Mouse (Mus musculus) ES-E14 (cell line): ENCODE measurements around the gene Efnb1. TPM values are rescaled to one million over a fixed set of nuclear protein-coding genes. Genes with fewer than 3 reads are reported as not detected.
A peak's percentile ranks its signal among the peaks of the same experiment; 100 is the strongest.

Experiments used
- DNase-seq: peaks from one replicate; pipeline ENCODE4 v3.0.0-alpha.2; 2013; ENCODE audit warnings: low read depth, low spot score
- H3K27ac ChIP-seq: 2 replicates; pipeline ENCODE4 v1.5.1; 2012; ENCODE audit warnings: low read depth, mild to moderate bottlenecking, low read length, moderate library complexity, mixed read lengths; ENCODE audit not compliant: poor library complexity, insufficient read depth, severe bottlenecking
- H3K36me3 ChIP-seq: 2 replicates; pipeline ENCODE4 v1.6.1; 2012; ENCODE audit warnings: mild to moderate bottlenecking, low read length, moderate library complexity, mixed read lengths; ENCODE audit not compliant: control insufficient read depth, poor library complexity, insufficient read depth, severe bottlenecking
- H3K4me1 ChIP-seq, 2 experiments: fragments of 150-350 bp in 1 of 2; sonication (generic) in 1 of 2; 2 replicates each; pipeline ENCODE4 v1.6.1; 2012; ENCODE audit warnings: low read length in 2 of 2, mild to moderate bottlenecking in 1 of 2, mixed read lengths in 1 of 2; ENCODE audit not compliant: control insufficient read depth in 2 of 2, insufficient read depth in 2 of 2, poor library complexity in 1 of 2
- H3K4me3 ChIP-seq, 2 experiments: fragments of 150-350 bp in 1 of 2; sonication (generic) in 1 of 2; 2 replicates each; pipeline ENCODE4 v1.5.1; 2012; ENCODE audit warnings: low read length in 2 of 2, low read depth in 1 of 2, mild to moderate bottlenecking in 1 of 2, mixed read lengths in 1 of 2; ENCODE audit not compliant: insufficient read depth in 1 of 2, poor library complexity in 1 of 2, severe bottlenecking in 1 of 2
- H3K9ac ChIP-seq: 2 replicates; pipeline ENCODE4 v1.6.1; 2012; ENCODE audit warnings: low read depth, mild to moderate bottlenecking, low read length, mixed read lengths; ENCODE audit not compliant: poor library complexity, insufficient read depth, severe bottlenecking
- H3K9me3 ChIP-seq: fragments of 150-350 bp; sonication (generic); 2 replicates; pipeline ENCODE4 v1.6.1; 2012; ENCODE audit warnings: low read depth, mild to moderate bottlenecking, low read length; ENCODE audit not compliant: control insufficient read depth, insufficient read depth
- CHD2 ChIP-seq: IDR thresholded peaks from 2 replicates; pipeline ENCODE4 v1.6.1; 2014; ENCODE audit warnings: mild to moderate bottlenecking, low read depth, low read length, inconsistent platforms
- HCFC1 ChIP-seq: IDR thresholded peaks from 2 replicates; pipeline ENCODE4 v1.6.1; 2012; ENCODE audit warnings: low read length, inconsistent platforms, borderline replicate concordance; ENCODE audit not compliant: insufficient read depth
- MAFK ChIP-seq: IDR thresholded peaks from 2 replicates; pipeline ENCODE4 v1.6.1; 2014; ENCODE audit warnings: mild to moderate bottlenecking, low read depth, low read length, inconsistent platforms; ENCODE audit not compliant: insufficient read depth
- ZC3H11A ChIP-seq: IDR thresholded peaks from 2 replicates; pipeline ENCODE4 v1.6.1; 2012; ENCODE audit warnings: low read depth, mild to moderate bottlenecking, inconsistent platforms, low read length, borderline replicate concordance
- ZNF384 ChIP-seq: IDR thresholded peaks from 2 replicates; pipeline ENCODE4 v1.6.1; 2012; ENCODE audit warnings: low read depth, low read length, inconsistent platforms
- in situ Hi-C, 2 experiments: fragments of 600-800 bp; cut with MboI; formaldehyde crosslinking; loops; one replicate each; pipeline ENCODE4 v1.15.1; 2025; ENCODE audit warnings: low sequenced_read_pairs in 2 of 2, inconsistent platforms in 1 of 2; ENCODE audit not compliant: unreplicated experiment in 2 of 2
- total RNA-seq: library from RNA; depleted of rRNA; stranded (reverse); fragments of 300-350 nt; gene quantifications from 2 replicates; pipeline ENCODE4 v1.2.3, GENCODE M21; 2012

Gene Efnb1
- total RNA-seq, 1 experiment = 16.1 TPM

GRCm38 (mm10) chrX:99151434-99151833, 15.5 kb downstream of the Efnb1 start:
- H3K4me1 ChIP-seq = peaks cover 0 to 11% of the 10 kb centered on the region in 2 experiments; a peak in 2 of 4 replicates
- TF ChIP-seq ZNF384 = no peak
- TF ChIP-seq CHD2 = no peak
- TF ChIP-seq HCFC1 = no peak
- TF ChIP-seq MAFK = no peak
- TF ChIP-seq ZC3H11A = no peak

GRCm38 (mm10) chrX:99152141-99152540, 16.2 kb downstream of the Efnb1 start:
- TF ChIP-seq HCFC1 (no peak), MAFK (no peak), CHD2 (no peak), ZC3H11A (no peak), ZNF384 (no peak)
- peaks cover 0 to 11% of the 10 kb centered on the region in 2 experiments; a peak in 2 of 4 replicates for H3K4me1 ChIP-seq
- no peaks in the 10 kb centered on the region for H3K9me3 ChIP-seq
- H3K27ac ChIP-seq = no peak overlapping the region
- in situ Hi-C loops = no loop called here
- no peaks in the 10 kb centered on the region for H3K36me3 ChIP-seq
- DNase-seq = no peak
- no peak overlapping the region for H3K9ac ChIP-seq
- H3K4me3 ChIP-seq = no peak overlapping the region

More at GRCm38 (mm10) chrX:99151434-99151833, 15.5 kb downstream of the Efnb1 start:
- Histone ChIP-seq H3K9ac (no peak overlapping the region), H3K36me3 (no peaks in the 10 kb centered on the region), H3K4me3 (no peak overlapping the region), H3K9me3 (no peaks in the 10 kb centered on the region), H3K27ac (no peak overlapping the region)
- in situ Hi-C loops = no loop called here
- no peak for DNase-seq

- Histone ChIP-seq H3K9me3 (no peaks in the 10 kb centered on the region), H3K4me3 (no peak overlapping the region), H3K36me3 (no peaks in the 10 kb centered on the region), H3K4me1 (peaks cover 0 to 11% of the 10 kb centered on the region in 2 experiments; a peak in 2 of 4 replicates), H3K27ac (peak overlapping the region; percentile 36; the same call in 1 of the 2 replicates), H3K9ac (no peak overlapping the region)
- in situ Hi-C loops = no loop called here
- TF ChIP-seq ZNF384 (peak; percentile 95), MAFK (no peak)
- no peak for DNase-seq
Observed at GRCm38 (mm10) chrX:99152566-99153265, 16.8 kb downstream of the Efnb1 start.

GRCm38 (mm10) chrX:99153266-99153646, 17.3 kb downstream of the Efnb1 start:
- no peak for DNase-seq
- Histone ChIP-seq H3K27ac (no peak overlapping the region), H3K9ac (no peak overlapping the region), H3K4me1 (peaks cover 0 to 11% of the 10 kb centered on the region in 2 experiments; a peak in 2 of 4 replicates), H3K4me3 (no peak overlapping the region), H3K9me3 (no peaks in the 10 kb centered on the region), H3K36me3 (no peaks in the 10 kb centered on the region)
- no peak for TF ChIP-seq CHD2
- no peak for TF ChIP-seq ZC3H11A
- TF ChIP-seq HCFC1 = no peak
- in situ Hi-C loops = no loop called here
